In genomic region chr17:25934526-25934925, GRCm38 (mm10) we compare ENCODE assay signal across 33 mouse cellular contexts. TPM values are rescaled to one million over a fixed set of nuclear protein-coding genes. Genes with fewer than 3 reads are reported as not detected.
DNase-seq lines count a peak whose midpoint lies in the region; ATAC-seq and TF ChIP-seq lines count a peak whose summit lies in the region.
"Had no signal": no experiment of that assay in that cellular context is flagged by ENCODE, and none has a peak within 500 bp of the region (broad histone marks: within the 10 kb centered on the region; RNA-seq: fewer than 3 reads in every experiment).

No protein-coding gene starts in this region.

- ATAC-seq in liver, embryonic 13.5 days (ENCODE audit: low read depth): no peak
- no peak for ATAC-seq in liver, postnatal 0 days
- ATAC-seq: CD4-positive, CD25-positive, alpha-beta regulatory T cell, adult 4 months; forebrain, embryonic 13.5 days; forebrain, embryonic 16.5 days; intestine, postnatal 0 days had no signal

- H3K9ac ChIP-seq in liver, embryonic 13.5 days: 0 out of 2 replicates have a peak overlapping the region, but pooled peaks have one; percentile 4
- no peak overlapping the region for H3K9ac ChIP-seq in liver, postnatal 0 days (replicated peaks)
- H3K9ac ChIP-seq: embryonic facial prominence, embryonic 12.5 days; embryonic facial prominence, embryonic 15.5 days; forebrain, embryonic 13.5 days; heart, embryonic 13.5 days; hindbrain, embryonic 12.5 days; hindbrain, embryonic 15.5 days had no signal

- H3K4me1 ChIP-seq in liver, embryonic 13.5 days (replicated peaks): peaks cover 66% of the 10 kb centered on the region
- H3K4me1 ChIP-seq in liver, postnatal 0 days (ENCODE audit: insufficient read depth): peaks cover under 1% of the 10 kb centered on the region; the same call in 1 of the 2 replicates
- H3K4me1 ChIP-seq: embryonic facial prominence, embryonic 15.5 days; forebrain, embryonic 10.5 days; forebrain, embryonic 13.5 days; heart, embryonic 10.5 days; heart, embryonic 13.5 days; hindbrain, embryonic 12.5 days; hindbrain, embryonic 15.5 days had no signal

- peak overlapping the region; percentile 6; the same call in 1 of the 2 replicates for H3K4me3 ChIP-seq in liver, embryonic 13.5 days (replicated peaks)
- H3K4me3 ChIP-seq in liver, postnatal 0 days (ENCODE audit: low read depth, low read length): no peak overlapping the region
- H3K4me3 ChIP-seq: embryonic facial prominence, embryonic 12.5 days; embryonic facial prominence, embryonic 15.5 days; forebrain, embryonic 10.5 days; forebrain, embryonic 13.5 days; heart, adult 2 months; heart, embryonic 10.5 days; heart, embryonic 13.5 days; hindbrain, embryonic 12.5 days; hindbrain, embryonic 15.5 days had no signal

- H3K27ac ChIP-seq in liver, embryonic 13.5 days: no peak overlapping the region
- H3K27ac ChIP-seq in liver, postnatal 0 days (ENCODE audit: low read depth): no peak overlapping the region
- H3K27ac ChIP-seq: embryonic facial prominence, embryonic 12.5 days; embryonic facial prominence, embryonic 15.5 days; forebrain, embryonic 10.5 days; forebrain, embryonic 13.5 days; heart, adult 2 months; heart, embryonic 10.5 days; heart, embryonic 13.5 days; hindbrain, embryonic 12.5 days; hindbrain, embryonic 15.5 days had no signal

- DNase-seq in adrenal gland, postnatal 14 days: peak; percentile 69
- no peak for DNase-seq in adrenal gland, adult 18-20 months (ENCODE audit: low spot score in 2 of 2)
- DNase-seq in liver, embryonic 13.5 days: no peak
- DNase-seq in liver, postnatal 0 days: no peak
- DNase-seq in adipocyte (ENCODE audit: low spot score): peak; percentile 92
- peak; percentile 33 for DNase-seq in adrenal gland, postnatal 25 days
- no peak for DNase-seq in lung, postnatal 25 days (ENCODE audit: low spot score)
- DNase-seq: cerebellum, adult 11 months; cerebellum, adult 2 months; cerebellum, adult 9-11 months; cerebellum, postnatal 25 days; gastrocnemius, postnatal 10 days; gastrocnemius, postnatal 36 days; heart, postnatal 14 days; heart, postnatal 4 days had no signal

- no peaks in the 10 kb centered on the region for H3K9me3 ChIP-seq in liver, embryonic 13.5 days (replicated peaks)
- no peaks in the 10 kb centered on the region for H3K9me3 ChIP-seq in liver, postnatal 0 days (ENCODE audit: low read length)
- H3K9me3 ChIP-seq: embryonic facial prominence, embryonic 12.5 days; embryonic facial prominence, embryonic 15.5 days; forebrain, embryonic 10.5 days; forebrain, embryonic 13.5 days; heart, embryonic 10.5 days; heart, embryonic 13.5 days; hindbrain, embryonic 12.5 days; hindbrain, embryonic 15.5 days had no signal

- no peak for TF ChIP-seq CTCF in liver, postnatal 0 days (IDR thresholded peaks at IDR 0.05; ENCODE audit: low read depth)

- TF ChIP-seq EP300 in liver, postnatal 0 days (IDR thresholded peaks at IDR 0.05; ENCODE audit: low read depth): no peak

- no peaks in the 10 kb centered on the region for H3K27me3 ChIP-seq in liver, embryonic 13.5 days
- H3K27me3 ChIP-seq in liver, postnatal 0 days (ENCODE audit: insufficient read depth, low read length): no peaks in the 10 kb centered on the region
- H3K27me3 ChIP-seq: embryonic facial prominence, embryonic 12.5 days; embryonic facial prominence, embryonic 15.5 days; forebrain, embryonic 13.5 days; heart, embryonic 13.5 days; hindbrain, embryonic 12.5 days; hindbrain, embryonic 15.5 days had no signal

- H3K36me3 ChIP-seq in liver, embryonic 13.5 days: peaks cover 100% of the 10 kb centered on the region
- peaks cover 92% of the 10 kb centered on the region for H3K36me3 ChIP-seq in liver, postnatal 0 days (replicated peaks; ENCODE audit: insufficient read depth, low read length)

- H3K4me2 ChIP-seq in liver, embryonic 13.5 days: peak overlapping the region; percentile 21; the same call in 1 of the 2 replicates
- H3K4me2 ChIP-seq in liver, postnatal 0 days (ENCODE audit: low read depth, low read length): no peak overlapping the region
- H3K4me2 ChIP-seq: embryonic facial prominence, embryonic 12.5 days; embryonic facial prominence, embryonic 15.5 days; forebrain, embryonic 13.5 days; heart, embryonic 13.5 days; hindbrain, embryonic 12.5 days; hindbrain, embryonic 15.5 days had no signal

- WGBS in liver, embryonic 13.5 days (ENCODE audit: insufficient replicate concordance): 75% methylated on average over 1 of the region's 1 CpGs
- 79% methylated on average over 1 of the region's 1 CpGs for WGBS in liver, postnatal 0 days (ENCODE audit: insufficient replicate concordance)

RNA-seq across cellular contexts. Expression of gene Pigq, which starts 10.2 kb away (rescaled TPM):
- 112 and 122 TPM in 2 replicates for total RNA-seq in adrenal gland, postnatal 14 days (2021)
- total RNA-seq in adrenal gland, adult 18-20 months (2021): 100 to 1,000 TPM; 110 to 111 TPM
- polyA plus RNA-seq in liver, embryonic 13.5 days (2015; fragmentation: Nextera tagmentation; extraction: Ambion mirVana): 126 and 152 TPM in 2 replicates
- 56.0 and 58.7 TPM in 2 replicates for polyA plus RNA-seq in liver, postnatal 0 days (2015; fragmentation: Nextera tagmentation; extraction: Ambion mirVana)
- 110 and 113 TPM in 2 replicates for total RNA-seq in adrenal gland, postnatal 25 days (2021)

RNA-seq across cellular contexts. Expression of gene Nhlrc4, which starts 10.2 kb away (rescaled TPM):
- total RNA-seq in adrenal gland, postnatal 14 days (2021): 0.15 TPM in 1 of 2 replicates, not detected in the other
- not detected for total RNA-seq in adrenal gland, adult 18-20 months (2021)
- polyA plus RNA-seq in liver, embryonic 13.5 days (2015; fragmentation: Nextera tagmentation; extraction: Ambion mirVana): 5.1 and 7.2 TPM in 2 replicates
- 2.0 and 3.8 TPM in 2 replicates for polyA plus RNA-seq in liver, postnatal 0 days (2015; fragmentation: Nextera tagmentation; extraction: Ambion mirVana)
- total RNA-seq in adrenal gland, postnatal 25 days (2021): not detected in 2 replicates
- total RNA-seq: common myeloid progenitor, adult 5-6 weeks; gastrocnemius, adult 18-20 months; gastrocnemius, postnatal 10 days; gastrocnemius, postnatal 36 days; granulocyte monocyte progenitor cell, adult 5-6 weeks; heart, postnatal 4 days had no signal
- polyA plus RNA-seq: CD4-positive, CD25-positive, alpha-beta regulatory T cell, adult 4 months; forebrain, embryonic 13.5 days; forebrain, embryonic 16.5 days; heart, embryonic 13.5 days; hindbrain, embryonic 12.5 days; intestine, embryonic 14.5 days; intestine, postnatal 0 days had no signal

RNA-seq across cellular contexts. Expression of gene Rab40c, which starts 15.0 kb away (rescaled TPM):
- 19.8 and 20.9 TPM in 2 replicates for total RNA-seq in adrenal gland, postnatal 14 days (2021)
- 10 to 100 TPM; 20.6 to 32.6 TPM for total RNA-seq in adrenal gland, adult 18-20 months (2021)
- 6.5 and 7.0 TPM in 2 replicates for polyA plus RNA-seq in liver, embryonic 13.5 days (2015; fragmentation: Nextera tagmentation; extraction: Ambion mirVana)
- polyA plus RNA-seq in liver, postnatal 0 days (2015; fragmentation: Nextera tagmentation; extraction: Ambion mirVana): 6.5 and 7.3 TPM in 2 replicates
- total RNA-seq in adrenal gland, postnatal 25 days (2021): 33.0 and 36.9 TPM in 2 replicates

RNA-seq across cellular contexts. Expression of gene A930017K11Rik, which starts 17.8 kb away (rescaled TPM):
- total RNA-seq in adrenal gland, postnatal 14 days (2021): not detected in 2 replicates
- total RNA-seq in adrenal gland, adult 18-20 months (2021): not detected
- 0.24 and 0.32 TPM in 2 replicates for polyA plus RNA-seq in liver, embryonic 13.5 days (2015; fragmentation: Nextera tagmentation; extraction: Ambion mirVana)
- not detected in 2 replicates for polyA plus RNA-seq in liver, postnatal 0 days (2015; fragmentation: Nextera tagmentation; extraction: Ambion mirVana)
- not detected in 2 replicates for total RNA-seq in adrenal gland, postnatal 25 days (2021)
- total RNA-seq: common myeloid progenitor, adult 5-6 weeks; gastrocnemius, adult 18-20 months; gastrocnemius, postnatal 10 days; gastrocnemius, postnatal 36 days; granulocyte monocyte progenitor cell, adult 5-6 weeks; heart, postnatal 14 days; heart, postnatal 4 days; MEL had no signal
- polyA plus RNA-seq: CD4-positive, CD25-positive, alpha-beta regulatory T cell, adult 4 months; forebrain, embryonic 13.5 days; forebrain, embryonic 16.5 days; heart, embryonic 16.5 days had no signal

RNA-seq across cellular contexts. Expression of gene Capn15, which starts 51.1 kb away (rescaled TPM):
- total RNA-seq in adrenal gland, postnatal 14 days (2021): 18.8 and 23.8 TPM in 2 replicates
- 10 to 100 TPM; 22.6 to 24.4 TPM for total RNA-seq in adrenal gland, adult 18-20 months (2021)
- polyA plus RNA-seq in liver, embryonic 13.5 days (2015; fragmentation: Nextera tagmentation; extraction: Ambion mirVana): 11.1 and 12.3 TPM in 2 replicates
- polyA plus RNA-seq in liver, postnatal 0 days (2015; fragmentation: Nextera tagmentation; extraction: Ambion mirVana): 6.6 and 8.3 TPM in 2 replicates
- total RNA-seq in adrenal gland, postnatal 25 days (2021): 22.8 and 24.5 TPM in 2 replicates

Comparison
In these comparisons a context has a peak if more than half of its experiments do, and no peak if none do; other contexts are left out.
1. DNase-seq: peak in adrenal gland, postnatal 14 days (single experiment), adipocyte (single experiment) and adrenal gland, postnatal 25 days (single experiment); none in adrenal gland, adult 18-20 months (0 of 2), liver, embryonic 13.5 days (single experiment), liver, postnatal 0 days (single experiment) and lung, postnatal 25 days (single experiment).